Mouse (Mus musculus) bone marrow, adult 2 months (tissue): ENCODE measurements around the gene Tmem40.

Experiments used
- CTCF ChIP-seq: fragments of 200-500 bp; IDR thresholded peaks from 2 replicates; pipeline ENCODE4 v1.5.1; 2011; ENCODE audit warnings: low read length, control low read depth; ENCODE audit not compliant: control insufficient read depth, insufficient read depth
- POLR2A ChIP-seq: fragments of 200-500 bp; IDR thresholded peaks from 2 replicates; pipeline ENCODE4 v1.6.1; 2011; ENCODE audit warnings: low read depth, mild to moderate bottlenecking, control low read depth, low read length, borderline replicate concordance; ENCODE audit not compliant: control insufficient read depth

GRCm38 (mm10) chr6:115775838-115776237, 13.6 kb upstream of the Tmem40 start:
- TF ChIP-seq POLR2A (no peak), CTCF (no peak)
